Mouse (Mus musculus) heart, adult 9 months (tissue): ENCODE measurements around the gene Nrp1.
A peak's percentile ranks its signal among the peaks of the same experiment; 100 is the strongest.

Experiments used
- DNase-seq, 2 experiments: peaks; one replicate each; pipeline ENCODE4 v3.0.0; 2022; ENCODE audit warnings: low spot score in 2 of 2

The Nrp1 gene

GRCm38 (mm10) chr8:128419984-128420383, 61.6 kb downstream of the Nrp1 start:
- DNase-seq = no peak

- no peak for DNase-seq
These were observed 62.0 kb downstream of the Nrp1 start for GRCm38 (mm10) chr8:128420402-128420801.

- no peak for DNase-seq
These were observed 65.4 kb downstream of the Nrp1 start for GRCm38 (mm10) chr8:128423813-128424212.

GRCm38 (mm10) chr8:128424626-128425333, 66.4 kb downstream of the Nrp1 start:
- DNase-seq = no peak

GRCm38 (mm10) chr8:128427071-128427470, 68.7 kb downstream of the Nrp1 start:
- no peak for DNase-seq

- DNase-seq = no peak
These were observed 70.6 kb downstream of the Nrp1 start for GRCm38 (mm10) chr8:128428971-128429370.

- DNase-seq = no peak
These were observed 72.7 kb downstream of the Nrp1 start for GRCm38 (mm10) chr8:128431082-128431481.

GRCm38 (mm10) chr8:128435749-128436148, 77.3 kb downstream of the Nrp1 start:
- DNase-seq = peak in 1 of 2 experiments; percentile 60

- DNase-seq = peak; percentile 47 to 79
These were observed 78.9 kb downstream of the Nrp1 start for GRCm38 (mm10) chr8:128437156-128437825.

- DNase-seq = no peak
These were observed 83.0 kb downstream of the Nrp1 start for GRCm38 (mm10) chr8:128441407-128441806.

GRCm38 (mm10) chr8:128445596-128445995, 87.2 kb downstream of the Nrp1 start:
- no peak for DNase-seq

- no peak for DNase-seq
These were observed 88.2 kb downstream of the Nrp1 start for GRCm38 (mm10) chr8:128446636-128447035.

- no peak for DNase-seq
These were observed 88.9 kb downstream of the Nrp1 start for GRCm38 (mm10) chr8:128447320-128447719.

- DNase-seq = peak; percentile 30 to 67
These were observed 92.1 kb downstream of the Nrp1 start for GRCm38 (mm10) chr8:128450390-128451032.

GRCm38 (mm10) chr8:128451121-128451520, 92.7 kb downstream of the Nrp1 start:
- no peak for DNase-seq

GRCm38 (mm10) chr8:128453471-128453870, 95.1 kb downstream of the Nrp1 start:
- no peak for DNase-seq

- no peak for DNase-seq
These were observed 95.6 kb downstream of the Nrp1 start for GRCm38 (mm10) chr8:128454026-128454425.

GRCm38 (mm10) chr8:128457277-128457676, 98.9 kb downstream of the Nrp1 start:
- no peak for DNase-seq

- no peak for DNase-seq
These were observed 101.3 kb downstream of the Nrp1 start for GRCm38 (mm10) chr8:128459704-128460103.

GRCm38 (mm10) chr8:128461716-128462115, 103.3 kb downstream of the Nrp1 start:
- no peak for DNase-seq

GRCm38 (mm10) chr8:128463162-128463561, 104.8 kb downstream of the Nrp1 start:
- DNase-seq = no peak

GRCm38 (mm10) chr8:128464056-128464623, 105.7 kb downstream of the Nrp1 start:
- no peak for DNase-seq
